Mouse (Mus musculus): ENCODE results near the gene Zbtb42. TPM values are rescaled to one million over a fixed set of nuclear protein-coding genes. Genes with fewer than 3 reads are reported as not detected.

The Zbtb42 gene
- total RNA-seq, 2 experiments from 2014 or later = 6.4 to 6.8 TPM

DNA sequence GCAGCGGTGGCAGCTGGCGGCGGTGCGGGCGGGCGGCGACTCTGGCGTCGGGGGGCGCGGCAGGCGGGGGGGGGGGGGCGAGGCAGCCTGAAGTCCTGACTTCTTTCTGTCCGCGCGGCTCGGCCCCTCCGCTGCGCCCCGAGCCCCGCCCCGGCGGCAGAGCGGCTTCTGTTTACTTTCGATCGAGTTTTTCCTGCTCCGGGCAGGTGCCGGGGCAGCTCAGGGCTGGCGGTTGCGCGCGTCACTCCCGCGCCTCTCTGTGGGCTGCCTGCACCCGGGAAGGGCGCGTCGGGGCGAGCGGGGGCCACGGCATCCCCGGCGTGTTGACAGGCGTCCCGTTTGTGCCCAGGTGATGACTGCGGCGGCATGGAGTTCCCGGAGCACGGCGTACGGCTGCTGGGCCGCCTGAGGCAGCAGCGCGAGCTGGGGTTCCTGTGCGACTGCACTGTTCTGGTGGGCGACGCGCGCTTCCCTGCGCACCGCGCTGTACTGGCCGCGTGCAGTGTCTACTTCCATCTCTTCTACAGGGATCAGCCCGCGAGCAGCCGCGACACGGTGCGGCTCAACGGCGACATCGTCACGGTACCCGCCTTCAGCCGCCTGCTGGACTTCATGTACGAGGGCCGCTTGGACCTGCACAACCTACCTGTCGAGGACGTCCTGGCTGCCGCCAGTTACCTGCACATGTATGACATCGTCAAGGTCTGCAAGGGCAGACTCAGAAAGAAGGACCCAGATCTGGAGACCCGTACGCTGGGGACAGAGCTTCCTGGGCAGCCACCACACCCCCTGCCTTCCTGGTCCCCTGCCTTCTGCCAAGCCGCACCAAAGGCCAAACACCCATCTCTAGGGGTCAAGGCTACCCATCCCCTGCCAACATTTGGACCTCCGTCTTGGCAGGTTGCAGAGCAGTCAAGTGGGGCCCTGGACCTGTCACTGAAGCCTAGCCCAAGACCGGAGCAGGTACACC is 684 bp downstream of the Zbtb42 start:
- DNase-seq (ENCODE audit: low spot score in 2 of 2) = no peak

GRCm38 (mm10) chr12:112683351-112683750 is 4.7 kb downstream of the Zbtb42 start:
- no peak for DNase-seq (ENCODE audit: low spot score in 2 of 2)

- no peak for DNase-seq (ENCODE audit: low spot score in 2 of 2)
Measured at GRCm38 (mm10) chr12:112688458-112688857, 9.8 kb downstream of the Zbtb42 start.

- DNase-seq (ENCODE audit: low spot score in 2 of 2) = peak; percentile 94 to 97
Measured at GRCm38 (mm10) chr12:112693185-112694126, 14.8 kb downstream of the Zbtb42 start.

GRCm38 (mm10) chr12:112694127-112694475 is 15.5 kb downstream of the Zbtb42 start:
- DNase-seq (ENCODE audit: low spot score in 2 of 2) = no peak

DNA sequence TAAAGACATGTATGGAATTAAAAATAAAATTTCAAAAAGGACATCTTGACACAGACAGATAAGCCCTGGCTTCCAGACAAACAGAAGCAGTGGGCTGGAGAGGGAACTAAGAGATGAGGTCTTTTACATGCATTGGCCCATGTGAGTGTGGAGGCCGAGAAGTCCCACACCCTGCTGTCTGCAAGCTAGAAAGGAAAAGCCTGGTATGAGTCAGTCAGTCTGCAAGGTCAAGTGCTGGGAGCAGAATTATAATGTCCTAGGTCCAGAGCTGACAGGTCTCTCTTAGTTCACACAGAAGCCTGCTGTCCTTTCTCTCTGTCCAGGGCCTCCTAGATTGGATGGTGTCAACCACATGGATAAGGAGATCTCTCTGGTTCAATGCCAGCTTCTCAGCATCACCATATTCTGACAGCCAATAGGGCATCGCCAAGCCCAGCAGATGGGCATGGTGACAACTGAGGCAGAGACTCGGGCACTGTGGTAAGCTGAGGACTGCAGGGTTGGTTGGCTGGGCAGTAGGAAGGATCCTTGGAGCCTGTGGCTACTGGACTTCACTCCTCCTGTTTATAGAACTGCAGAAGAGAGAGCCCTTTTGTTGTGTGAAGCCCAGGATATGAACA is 18.3 kb downstream of the Zbtb42 start:
- DNase-seq (ENCODE audit: low spot score in 2 of 2) = no peak

DNA sequence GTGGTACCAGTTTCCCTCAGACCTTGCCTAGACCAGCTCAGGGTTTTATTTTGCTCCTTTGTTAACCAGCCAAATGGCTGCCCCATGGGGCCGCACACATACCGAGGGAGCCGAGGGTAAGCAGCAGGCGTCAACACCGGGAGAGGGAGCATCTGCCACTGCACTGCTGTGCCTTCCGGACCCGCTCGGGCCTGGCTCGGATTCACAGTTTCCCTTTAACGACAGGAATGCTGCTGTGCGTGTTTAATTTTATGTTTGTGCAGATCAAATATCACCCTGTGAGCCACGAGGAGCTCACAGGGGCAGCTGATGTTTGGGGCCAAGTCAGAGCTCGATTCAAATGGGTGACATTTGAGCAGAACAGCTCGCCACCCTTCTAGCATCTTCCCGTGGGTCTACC is 21.9 kb downstream of the Zbtb42 start:
- DNase-seq (ENCODE audit: low spot score in 2 of 2) = no peak

GRCm38 (mm10) chr12:112702374-112703320 is 24.0 kb downstream of the Zbtb42 start:
- DNase-seq (ENCODE audit: low spot score in 2 of 2) = no peak

- peak; percentile 83 for DNase-seq (ENCODE audit: low spot score in 2 of 2)
Measured at GRCm38 (mm10) chr12:112706704-112707572, 28.3 kb downstream of the Zbtb42 start.

GRCm38 (mm10) chr12:112707573-112707869 is 28.9 kb downstream of the Zbtb42 start:
- no peak for DNase-seq (ENCODE audit: low spot score in 2 of 2)

- DNase-seq (ENCODE audit: low spot score in 2 of 2) = no peak
Measured at GRCm38 (mm10) chr12:112713984-112714383, 35.4 kb downstream of the Zbtb42 start.

DNA sequence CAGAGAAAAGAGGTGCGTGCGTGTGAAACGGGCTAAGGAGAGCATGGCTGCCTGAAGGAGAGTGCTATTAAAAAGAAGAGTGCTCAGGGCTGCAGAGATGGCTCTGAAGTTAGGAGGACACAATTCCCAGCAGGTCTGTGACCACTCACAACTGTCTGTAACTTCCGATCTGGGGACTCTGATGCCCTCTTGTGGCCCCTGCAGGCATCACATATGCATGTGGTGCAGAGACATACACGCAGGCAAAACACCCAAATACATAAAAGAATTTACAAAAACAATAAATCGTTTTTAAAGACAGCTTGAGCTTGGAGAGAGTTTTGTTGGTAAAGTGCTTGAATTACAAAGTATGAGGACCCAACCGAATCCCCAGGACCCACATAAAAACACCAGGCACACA is 38.5 kb downstream of the Zbtb42 start:
- peak in 1 of 2 experiments; percentile 32 for DNase-seq (ENCODE audit: low spot score in 2 of 2)

DNA sequence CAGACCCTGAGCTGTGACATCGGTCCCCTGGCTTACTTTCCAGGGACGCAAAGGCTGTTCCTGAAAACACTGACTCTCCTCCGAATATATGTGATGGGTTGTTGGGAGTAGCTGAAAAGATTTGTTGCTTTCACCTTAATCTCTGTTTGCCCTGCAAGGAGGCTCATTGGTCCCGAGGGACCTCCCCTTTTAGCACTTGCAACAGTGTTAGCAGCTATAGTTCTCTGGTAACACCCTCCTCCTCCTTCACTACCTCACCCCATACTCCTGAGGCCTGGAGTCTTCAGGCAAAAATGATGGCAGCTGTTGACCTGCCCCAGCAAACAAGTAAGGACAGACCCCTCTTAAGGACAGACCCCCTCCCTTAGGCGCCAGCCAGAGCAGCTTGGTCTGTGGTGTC is 40.4 kb downstream of the Zbtb42 start:
- DNase-seq (ENCODE audit: low spot score in 2 of 2) = no peak

DNA sequence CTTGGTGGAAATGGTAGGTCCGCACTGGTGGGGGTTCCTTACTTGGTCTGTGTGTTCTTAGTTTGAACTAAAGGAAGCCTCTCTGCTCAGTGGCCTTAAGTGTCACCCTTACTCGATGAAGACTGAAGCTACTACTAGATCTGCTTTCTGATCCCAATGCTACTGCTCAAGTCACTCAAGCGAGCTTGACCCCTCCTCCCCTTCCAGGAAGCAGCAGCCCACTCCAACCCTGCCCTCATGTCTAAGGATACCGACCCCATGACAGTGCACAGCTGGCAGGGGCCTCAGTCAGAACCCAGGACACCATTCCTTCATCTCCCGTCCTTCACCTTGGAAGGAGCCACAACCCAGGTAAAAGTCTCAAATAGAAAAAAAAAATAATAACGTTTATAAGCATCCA is 41.6 kb downstream of the Zbtb42 start, which contains the start of gene Cep170b:
Gene Cep170b, plus strand, starts transcription at position 240 of the 400 bp plus-strand sequence.
- DNase-seq (ENCODE audit: low spot score in 2 of 2) = no peak

DNA sequence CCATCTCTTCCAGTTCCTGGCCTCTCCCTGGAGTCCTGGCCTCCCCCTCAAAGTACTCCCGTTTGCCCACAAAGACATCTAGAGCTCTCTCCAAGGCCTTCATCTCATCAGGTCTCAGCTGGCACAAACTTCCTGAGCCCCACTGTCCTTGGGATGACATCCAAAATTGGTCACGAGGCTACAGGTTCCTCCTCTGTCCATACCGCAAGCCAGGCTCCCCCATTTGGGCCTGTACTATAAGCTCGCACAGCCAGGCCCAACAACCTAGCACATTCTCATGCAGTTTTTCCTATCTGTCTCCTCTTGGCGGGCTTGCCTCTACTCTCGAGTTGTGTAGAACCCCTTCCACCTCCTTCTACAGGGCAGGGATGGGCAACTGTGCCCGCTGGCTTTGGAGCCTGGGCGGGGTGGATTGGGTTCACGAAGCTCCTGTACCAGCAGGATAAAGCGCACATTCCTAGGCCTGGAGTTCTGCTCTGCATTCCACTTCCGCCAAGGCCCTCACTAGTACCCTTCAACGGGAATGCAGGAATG is 42.3 kb downstream of the Zbtb42 start:
- no peak for DNase-seq (ENCODE audit: low spot score in 2 of 2)

GRCm38 (mm10) chr12:112721424-112722239 is 43.0 kb downstream of the Zbtb42 start:
- peak in 1 of 2 experiments; percentile 28 for DNase-seq (ENCODE audit: low spot score in 2 of 2)

DNA sequence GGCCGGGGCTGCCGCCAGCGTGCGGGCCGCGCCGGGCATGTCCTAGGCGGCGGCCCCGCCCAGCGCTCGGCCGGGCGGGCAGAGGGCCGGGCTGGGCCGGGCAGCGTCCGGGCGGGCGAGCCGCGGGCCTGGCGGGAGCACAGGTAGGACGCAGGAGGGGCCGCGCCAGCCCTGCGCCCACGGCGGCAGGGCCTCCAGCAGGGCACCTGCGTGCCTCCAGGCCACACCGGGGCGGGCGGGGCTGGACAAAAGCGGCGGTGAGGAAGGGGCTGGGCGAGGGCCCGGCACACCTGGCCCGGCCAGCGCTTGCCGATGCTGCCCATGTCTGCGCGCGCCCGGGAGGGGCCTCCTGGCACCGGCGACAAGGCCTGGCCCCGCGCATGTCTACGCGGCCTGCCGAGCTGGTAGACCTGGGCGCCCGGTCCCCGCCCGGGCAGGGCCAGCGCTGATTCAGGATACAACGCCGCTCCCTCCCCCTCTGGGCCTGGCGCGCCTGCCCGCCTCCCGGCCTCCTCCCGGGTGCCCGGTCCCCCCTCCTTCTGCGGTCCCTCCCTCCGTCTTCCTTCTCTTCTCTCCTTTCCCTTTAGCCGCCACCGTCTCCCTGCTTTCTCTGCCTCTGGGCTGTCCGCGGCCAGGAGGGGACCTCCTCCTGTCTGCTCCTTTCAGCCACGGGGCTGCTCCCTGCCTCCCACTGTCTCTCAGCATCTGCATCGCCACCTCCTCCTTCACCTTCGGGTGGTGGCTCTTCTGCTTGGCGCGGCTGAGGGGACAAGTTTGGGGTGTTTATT is 43.8 kb downstream of the Zbtb42 start:
- DNase-seq (ENCODE audit: low spot score in 2 of 2) = peak in 1 of 2 experiments; percentile 33

GRCm38 (mm10) chr12:112723028-112723330 is 44.4 kb downstream of the Zbtb42 start:
- DNase-seq (ENCODE audit: low spot score in 2 of 2) = no peak
